13 mouse cellular contexts compared by ENCODE assay signal in genomic region chr17:84474312-84474711, GRCm38 (mm10). TPM values are rescaled to one million over a fixed set of nuclear protein-coding genes. Genes with fewer than 3 reads are reported as not detected.
A peak's percentile ranks its signal among the peaks of the same experiment; 100 is the strongest.
DNase-seq lines count a peak whose midpoint lies in the region; ATAC-seq and TF ChIP-seq lines count a peak whose summit lies in the region.
"Had no signal": no experiment of that assay in that cellular context is flagged by ENCODE, and none has a peak within 500 bp of the region (broad histone marks: within the 10 kb centered on the region; RNA-seq: fewer than 3 reads in every experiment).

No protein-coding gene starts in this region.

- no peak overlapping the region for H3K9ac ChIP-seq in heart, postnatal 0 days (replicated peaks; ENCODE audit: low read depth, low read length)
- H3K9ac ChIP-seq: limb, embryonic 13.5 days had no signal

- no peak for TF ChIP-seq EP300 in heart, postnatal 0 days (IDR thresholded peaks at IDR 0.05; ENCODE audit: low read depth)

- WGBS in heart, postnatal 0 days = 54% methylated on average over 4 of the region's 4 CpGs
- 58% methylated on average over 4 of the region's 4 CpGs for WGBS in heart, embryonic 10.5 days

- H3K4me1 ChIP-seq in heart, postnatal 0 days (ENCODE audit: control insufficient read depth, insufficient read depth) = no peaks in the 10 kb centered on the region
- H3K4me1 ChIP-seq in heart, embryonic 10.5 days = no peaks in the 10 kb centered on the region
- H3K4me1 ChIP-seq: forebrain, embryonic 10.5 days; limb, embryonic 13.5 days had no signal

- H3K27me3 ChIP-seq in heart, postnatal 0 days (ENCODE audit: control insufficient read depth, insufficient read depth, low read length) = no peaks in the 10 kb centered on the region
- H3K27me3 ChIP-seq in heart, embryonic 10.5 days (ENCODE audit: insufficient read depth, poor library complexity, severe bottlenecking) = no peaks in the 10 kb centered on the region
- H3K27me3 ChIP-seq: limb, embryonic 13.5 days had no signal

- no peak overlapping the region for H3K27ac ChIP-seq in heart, postnatal 0 days (ENCODE audit: low read depth)
- no peak overlapping the region for H3K27ac ChIP-seq in heart, embryonic 10.5 days
- H3K27ac ChIP-seq: forebrain, embryonic 10.5 days; limb, embryonic 13.5 days had no signal

- no peak for DNase-seq in heart, postnatal 0 days (ENCODE audit: low spot score)
- DNase-seq in heart, embryonic 10.5 days (ENCODE audit: low spot score) = no peak
- peak; percentile 14 for DNase-seq in layer of hippocampus, adult 9-11 months
- no peak for DNase-seq in layer of hippocampus, postnatal 25 days (ENCODE audit: extremely low spot score in 1 of 2, low spot score in 1 of 2)
- peak; percentile 23 to 35 for DNase-seq in right cerebral cortex, adult 2 months (ENCODE audit: low spot score in 2 of 2)
- DNase-seq in right cerebral cortex, postnatal 4 days = no peak
- peak; percentile 28 for DNase-seq in telencephalon, adult 2 months (ENCODE audit: low read depth, low spot score)
- no peak for DNase-seq in cerebellum, adult 11-12 months
- DNase-seq: gastrocnemius, postnatal 25 days; thymus, postnatal 4 days had no signal

- H3K9me3 ChIP-seq in heart, postnatal 0 days (replicated peaks; ENCODE audit: control insufficient read depth, low read length) = no peaks in the 10 kb centered on the region
- H3K9me3 ChIP-seq in heart, embryonic 10.5 days = no peaks in the 10 kb centered on the region
- H3K9me3 ChIP-seq: forebrain, embryonic 10.5 days; limb, embryonic 13.5 days had no signal

- H3K4me2 ChIP-seq in heart, postnatal 0 days (ENCODE audit: low read depth, low read length) = no peak overlapping the region
- H3K4me2 ChIP-seq: limb, embryonic 13.5 days had no signal

- ATAC-seq in heart, postnatal 0 days (ENCODE audit: insufficient read depth, low read depth) = no peak

- H3K4me3 ChIP-seq in heart, postnatal 0 days (ENCODE audit: low read depth, low read length) = no peak overlapping the region
- H3K4me3 ChIP-seq in heart, embryonic 10.5 days = no peak overlapping the region
- H3K4me3 ChIP-seq: forebrain, embryonic 10.5 days; limb, embryonic 13.5 days had no signal

- no peaks in the 10 kb centered on the region for H3K36me3 ChIP-seq in heart, postnatal 0 days (replicated peaks; ENCODE audit: control insufficient read depth, insufficient read depth, low read length)
- no peaks in the 10 kb centered on the region for H3K36me3 ChIP-seq in heart, embryonic 10.5 days
- H3K36me3 ChIP-seq: forebrain, embryonic 10.5 days; limb, embryonic 13.5 days had no signal

- peak; percentile 34 for TF ChIP-seq CTCF in heart, postnatal 0 days (IDR thresholded peaks at IDR 0.05; ENCODE audit: low read depth)

RNA-seq across cellular contexts. Expression of gene Thada, which starts 8.3 kb away (rescaled TPM):
- 12.6 and 20.3 TPM in 2 replicates for total RNA-seq in heart, postnatal 0 days (2014; rRNA removed; ENCODE audit: low replicate concordance)
- polyA plus RNA-seq in heart, postnatal 0 days (2015; fragmentation: Nextera tagmentation; extraction: Ambion mirVana) = 2.3 and 2.4 TPM in 2 replicates
- 8.2 and 9.2 TPM in 2 replicates for polyA plus RNA-seq in heart, embryonic 10.5 days (2016; fragmentation: Nextera tagmentation; extraction: Ambion mirVana)
- 10 to 100 TPM; 12.2 to 15.7 TPM for total RNA-seq in layer of hippocampus, postnatal 25 days (2021)

RNA-seq across cellular contexts. Expression of gene Plekhh2, which starts 37.4 kb away (rescaled TPM):
- 1.6 TPM in 2 replicates for total RNA-seq in heart, postnatal 0 days (2014; rRNA removed; ENCODE audit: low replicate concordance)
- polyA plus RNA-seq in heart, postnatal 0 days (2015; fragmentation: Nextera tagmentation; extraction: Ambion mirVana) = 0.68 and 0.73 TPM in 2 replicates
- polyA plus RNA-seq in heart, embryonic 10.5 days (2016; fragmentation: Nextera tagmentation; extraction: Ambion mirVana) = 3.6 and 3.9 TPM in 2 replicates
- total RNA-seq in layer of hippocampus, postnatal 25 days (2021) = 1 to 10 TPM; 3.7 to 5.9 TPM
- total RNA-seq: common myeloid progenitor, adult 5-6 weeks had no signal

Comparison
In these comparisons a context has a peak if more than half of its experiments do, and no peak if none do; other contexts are left out.
1. DNase-seq: peak in layer of hippocampus, adult 9-11 months (single experiment), right cerebral cortex, adult 2 months (2 of 2) and telencephalon, adult 2 months (single experiment); none in heart, postnatal 0 days (single experiment), heart, embryonic 10.5 days (single experiment), layer of hippocampus, postnatal 25 days (0 of 2), right cerebral cortex, postnatal 4 days (single experiment) and cerebellum, adult 11-12 months (single experiment).